Mouse (Mus musculus): ENCODE measurements around the gene Olfr93.

DNA sequence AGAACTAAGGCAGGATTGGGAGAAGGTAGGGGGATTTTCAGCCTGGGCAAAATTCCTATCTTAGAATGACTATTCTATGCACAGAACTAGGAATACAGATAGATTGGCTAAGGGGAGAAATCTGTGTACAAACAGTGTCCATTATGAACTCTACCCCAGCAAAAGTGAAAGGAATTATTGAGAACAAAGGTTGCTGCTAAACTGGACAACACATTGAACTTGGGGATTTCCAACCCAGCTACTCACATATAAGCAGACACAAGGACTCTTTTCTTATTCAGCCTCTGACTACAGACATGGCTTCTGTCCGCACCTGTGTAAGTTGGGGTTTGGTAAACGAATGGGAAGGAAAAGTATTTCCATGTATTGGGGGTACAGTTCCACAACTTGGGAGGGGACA is 32.4 kb upstream of the Olfr93 start, which contains the start of gene Ubd:
- TF ChIP-seq CTCF (IDR thresholded peaks at IDR 0.05; ENCODE audit: low read depth, low read length) (no peak), POLR2A (IDR thresholded peaks at IDR 0.05; ENCODE audit: borderline replicate concordance, low read depth, low read length) (no peak)
